Mouse (Mus musculus): ENCODE data around the gene Rgn. TPM values are rescaled to one million over a fixed set of nuclear protein-coding genes. Genes with fewer than 3 reads are reported as not detected.

The Rgn gene
- polyA plus RNA-seq, 1 experiment from 2014 or later = 10.9 TPM

Other genes with a start within 250 kb of the Rgn start
- 18.9 and 20.9 TPM in 2 replicates for gene Rp2, start 185.3 kb upstream of the Rgn start, polyA plus RNA-seq (2014; fragmentation: Nextera tagmentation; extraction: Ambion mirVana)
- 12.3 and 13.9 TPM in 2 replicates for gene Jade3, start 124.1 kb upstream of the Rgn start, polyA plus RNA-seq (2014; fragmentation: Nextera tagmentation; extraction: Ambion mirVana)
- 58.6 and 60.4 TPM in 2 replicates for gene Rbm10, start 67.7 kb downstream of the Rgn start, polyA plus RNA-seq (2014; fragmentation: Nextera tagmentation; extraction: Ambion mirVana)
- gene Ndufb11, start 67.8 kb downstream of the Rgn start, polyA plus RNA-seq (2014; fragmentation: Nextera tagmentation; extraction: Ambion mirVana) = 258 and 267 TPM in 2 replicates
- gene Uba1, start 108.5 kb downstream of the Rgn start, polyA plus RNA-seq (2014; fragmentation: Nextera tagmentation; extraction: Ambion mirVana) = 189 and 191 TPM in 2 replicates
- gene Cdk16, start 138.2 kb downstream of the Rgn start, polyA plus RNA-seq (2014; fragmentation: Nextera tagmentation; extraction: Ambion mirVana) = 74.6 and 81.6 TPM in 2 replicates
- gene Usp11, start 154.1 kb downstream of the Rgn start, polyA plus RNA-seq (2014; fragmentation: Nextera tagmentation; extraction: Ambion mirVana) = 36.9 and 41.6 TPM in 2 replicates
- 95.7 and 110 TPM in 2 replicates for gene Araf, start 248.0 kb downstream of the Rgn start, polyA plus RNA-seq (2014; fragmentation: Nextera tagmentation; extraction: Ambion mirVana)